Mouse (Mus musculus): ENCODE results near the gene Sh3rf1. TPM values are rescaled to one million over a fixed set of nuclear protein-coding genes. Genes with fewer than 3 reads are reported as not detected.

Sh3rf1 gene
- polyA plus RNA-seq, 1 experiment from 2014 or later, result 38.4 TPM

DNA sequence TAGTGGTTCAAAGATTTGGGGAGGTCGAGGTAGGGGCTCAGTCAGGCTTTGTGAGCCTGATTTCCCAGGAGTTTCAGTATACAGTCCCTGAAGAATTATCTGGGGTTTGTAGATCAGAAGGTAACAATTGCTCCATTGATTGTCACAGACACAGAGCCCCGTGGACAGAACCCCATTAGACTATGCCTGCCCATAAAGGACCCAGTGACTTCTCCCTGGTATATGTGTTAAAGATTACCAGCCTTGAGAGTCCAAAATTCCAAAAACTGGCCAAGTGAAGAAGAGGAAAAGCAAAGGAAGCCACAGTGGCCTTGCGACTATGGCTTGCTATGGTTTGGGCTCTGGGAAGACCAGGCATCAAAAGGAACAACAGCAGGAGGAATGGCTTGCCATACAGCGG lies 136.7 kb downstream of the Sh3rf1 start:
- Histone ChIP-seq H3K4me3 (replicated peaks; ENCODE audit: low read depth, low read length) (no peak overlapping the region), H3K9ac (replicated peaks; ENCODE audit: low read length) (no peak overlapping the region), H3K36me3 (ENCODE audit: control insufficient read depth, insufficient read depth, low read length) (peaks cover 12% of the 10 kb centered on the region; the same call in 1 of the 2 replicates), H3K27ac (replicated peaks; ENCODE audit: low read depth, low read length) (no peak overlapping the region), H3K27me3 (ENCODE audit: control insufficient read depth, insufficient read depth, low read length) (no peaks in the 10 kb centered on the region), H3K4me1 (ENCODE audit: control insufficient read depth, insufficient read depth, low read length) (peaks cover 12% of the 10 kb centered on the region), H3K4me2 (ENCODE audit: low read length) (no peak overlapping the region), H3K9me3 (ENCODE audit: control insufficient read depth, low read length) (no peaks in the 10 kb centered on the region)
- DNase-seq (no peak), ATAC-seq (ENCODE audit: low FRiP score, low TSS enrichment) (no peak)
- WGBS, result 74% methylated on average over 4 of the region's 4 CpGs

DNA sequence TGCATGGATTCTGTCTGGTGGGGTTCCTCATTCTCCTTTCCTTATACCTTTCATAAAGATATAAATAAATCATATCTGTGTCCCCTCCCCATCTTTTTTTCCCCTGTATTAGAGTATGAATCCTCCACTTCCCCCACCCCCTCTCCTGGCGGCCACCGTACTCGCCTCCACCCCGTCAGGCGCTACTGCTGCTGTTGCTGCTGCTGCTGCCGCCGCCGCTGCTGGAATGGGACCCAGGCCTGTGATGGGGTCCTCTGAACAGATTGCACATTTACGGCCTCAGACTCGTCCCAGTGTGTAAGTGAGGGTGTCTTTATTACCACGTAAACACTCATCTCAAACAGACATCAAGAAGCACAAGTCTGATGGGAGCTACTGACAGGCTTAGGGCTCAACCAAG lies 137.8 kb downstream of the Sh3rf1 start:
- Histone ChIP-seq H3K27me3 (ENCODE audit: control insufficient read depth, insufficient read depth, low read length) (no peaks in the 10 kb centered on the region), H3K4me2 (ENCODE audit: low read length) (no peak overlapping the region), H3K9me3 (ENCODE audit: control insufficient read depth, low read length) (no peaks in the 10 kb centered on the region), H3K36me3 (ENCODE audit: control insufficient read depth, insufficient read depth, low read length) (peaks cover 12% of the 10 kb centered on the region; the same call in 1 of the 2 replicates), H3K4me1 (ENCODE audit: control insufficient read depth, insufficient read depth, low read length) (peaks cover 12% of the 10 kb centered on the region), H3K9ac (replicated peaks; ENCODE audit: low read length) (no peak overlapping the region), H3K27ac (replicated peaks; ENCODE audit: low read depth, low read length) (no peak overlapping the region), H3K4me3 (replicated peaks; ENCODE audit: low read depth, low read length) (no peak overlapping the region)
- no peak for DNase-seq
- WGBS, result 94% methylated on average over 11 of the region's 11 CpGs
- ATAC-seq (ENCODE audit: low FRiP score, low TSS enrichment), result no peak

DNA sequence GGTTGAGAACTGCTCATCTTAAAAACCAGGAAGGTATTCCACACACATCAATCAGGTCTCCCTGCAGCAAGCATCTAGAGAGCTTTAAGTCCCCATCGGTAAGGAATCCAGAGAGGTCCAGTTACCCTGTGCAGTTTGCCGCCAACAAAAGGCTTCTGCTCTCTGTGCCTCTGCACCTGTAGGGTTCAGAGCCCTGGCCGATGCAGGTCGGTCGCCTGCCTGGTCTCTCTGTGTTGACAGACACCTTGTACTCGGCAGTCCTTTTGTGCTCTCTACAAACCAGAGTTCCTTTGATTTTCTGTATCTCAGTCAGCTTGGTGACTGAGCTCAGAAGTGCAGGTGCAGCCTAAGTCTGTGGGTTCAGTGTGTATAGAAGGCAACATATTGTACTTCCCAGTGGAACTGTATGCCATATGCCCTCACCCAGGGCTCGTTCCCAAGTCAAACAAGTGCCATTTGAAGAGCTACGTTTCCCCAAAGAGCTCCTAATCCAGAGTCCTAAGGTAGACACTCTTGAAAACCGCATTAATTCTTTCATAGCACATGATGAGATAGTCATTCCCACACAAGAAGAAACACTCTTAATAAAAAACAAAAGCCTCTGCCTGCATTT lies 138.7 kb downstream of the Sh3rf1 start:
- Histone ChIP-seq H3K36me3 (ENCODE audit: control insufficient read depth, insufficient read depth, low read length) (peaks cover 15% of the 10 kb centered on the region; the same call in 1 of the 2 replicates), H3K27me3 (ENCODE audit: control insufficient read depth, insufficient read depth, low read length) (no peaks in the 10 kb centered on the region), H3K4me1 (ENCODE audit: control insufficient read depth, insufficient read depth, low read length) (peaks cover 12% of the 10 kb centered on the region), H3K4me2 (ENCODE audit: low read length) (no peak overlapping the region), H3K4me3 (replicated peaks; ENCODE audit: low read depth, low read length) (no peak overlapping the region), H3K27ac (replicated peaks; ENCODE audit: low read depth, low read length) (no peak overlapping the region), H3K9me3 (ENCODE audit: control insufficient read depth, low read length) (no peaks in the 10 kb centered on the region), H3K9ac (replicated peaks; ENCODE audit: low read length) (no peak overlapping the region)
- no peak for DNase-seq
- no peak for ATAC-seq (ENCODE audit: low FRiP score, low TSS enrichment)
- 84% methylated on average over 9 of the region's 9 CpGs for WGBS

DNA sequence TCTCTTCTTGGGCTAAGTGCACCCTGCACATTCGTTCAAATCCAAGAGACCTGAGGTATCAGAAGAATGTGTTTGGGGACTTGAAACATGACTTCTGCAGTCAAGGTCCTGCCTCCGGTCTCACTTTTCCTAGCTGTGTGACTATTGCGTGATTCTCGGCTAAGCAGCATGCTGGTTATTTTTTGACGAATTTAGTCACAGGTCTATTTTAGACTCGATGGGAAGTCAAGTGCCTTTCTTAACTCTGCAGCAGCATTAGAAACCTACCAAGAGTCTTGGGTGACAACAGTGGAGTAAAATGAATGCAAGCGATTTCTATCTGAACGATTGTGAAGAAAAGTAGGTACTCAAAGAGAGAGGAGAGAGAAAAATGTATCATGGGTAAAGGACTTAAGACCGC lies 149.6 kb downstream of the Sh3rf1 start:
- no peak overlapping the region for H3K9ac ChIP-seq (replicated peaks; ENCODE audit: low read length)
- H3K4me2 ChIP-seq (ENCODE audit: low read length), result no peak overlapping the region
- no peak overlapping the region for H3K4me3 ChIP-seq (replicated peaks; ENCODE audit: low read depth, low read length)
- 92% methylated on average over 9 of the region's 9 CpGs for WGBS
- DNase-seq (no peak), ATAC-seq (ENCODE audit: low FRiP score, low TSS enrichment) (no peak)
- peaks cover under 1% of the 10 kb centered on the region; the same call in 1 of the 2 replicates for H3K4me1 ChIP-seq (ENCODE audit: control insufficient read depth, insufficient read depth, low read length)
- no peaks in the 10 kb centered on the region for H3K9me3 ChIP-seq (ENCODE audit: control insufficient read depth, low read length)
- H3K36me3 ChIP-seq (ENCODE audit: control insufficient read depth, insufficient read depth, low read length), result peaks cover 10% of the 10 kb centered on the region
- no peaks in the 10 kb centered on the region for H3K27me3 ChIP-seq (ENCODE audit: control insufficient read depth, insufficient read depth, low read length)
- H3K27ac ChIP-seq (replicated peaks; ENCODE audit: low read depth, low read length), result no peak overlapping the region

DNA sequence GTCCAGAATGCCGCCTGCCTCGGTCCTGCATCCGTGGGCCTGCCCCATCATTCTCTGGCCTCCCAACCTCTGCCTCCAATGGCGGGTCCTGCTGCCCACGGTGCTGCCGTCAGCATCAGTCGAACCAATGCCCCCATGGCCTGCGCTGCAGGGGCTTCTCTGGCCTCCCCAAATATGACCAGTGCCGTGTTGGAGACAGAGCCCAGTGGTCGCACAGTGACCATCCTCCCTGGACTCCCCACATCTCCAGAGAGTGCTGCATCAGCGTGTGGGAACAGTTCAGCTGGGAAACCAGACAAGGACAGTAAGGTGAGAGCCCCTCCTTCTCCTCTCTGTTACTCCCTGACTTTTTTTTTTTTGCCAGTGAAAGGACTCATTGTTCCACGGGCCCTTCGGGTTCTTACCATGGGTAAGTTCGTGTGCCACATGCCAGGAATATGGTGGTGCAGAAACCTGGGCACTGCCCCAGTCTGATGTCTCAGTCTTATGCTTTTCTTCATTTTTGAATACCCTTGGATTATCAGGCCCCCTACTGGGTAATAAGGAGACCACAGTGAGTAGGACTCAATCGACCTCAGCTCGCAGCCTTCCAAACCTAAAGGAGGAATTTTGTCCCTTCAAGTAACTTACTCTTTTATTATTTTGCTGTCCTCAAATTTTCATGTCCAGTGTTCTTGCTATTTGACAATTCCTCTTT lies 150.5 kb downstream of the Sh3rf1 start:
- Histone ChIP-seq H3K27me3 (ENCODE audit: control insufficient read depth, insufficient read depth, low read length) (no peaks in the 10 kb centered on the region), H3K4me1 (ENCODE audit: control insufficient read depth, insufficient read depth, low read length) (peaks cover 8% of the 10 kb centered on the region), H3K9me3 (ENCODE audit: control insufficient read depth, low read length) (no peaks in the 10 kb centered on the region), H3K4me3 (replicated peaks; ENCODE audit: low read depth, low read length) (no peak overlapping the region), H3K27ac (replicated peaks; ENCODE audit: low read depth, low read length) (no peak overlapping the region), H3K9ac (replicated peaks; ENCODE audit: low read length) (no peak overlapping the region), H3K36me3 (ENCODE audit: control insufficient read depth, insufficient read depth, low read length) (peaks cover 10% of the 10 kb centered on the region), H3K4me2 (ENCODE audit: low read length) (no peak overlapping the region)
- peak; percentile 31; the same call in 1 of the 2 replicates for ATAC-seq (ENCODE audit: low FRiP score, low TSS enrichment)
- peak; percentile 43 for DNase-seq
- 85% methylated on average over 16 of the region's 16 CpGs for WGBS

DNA sequence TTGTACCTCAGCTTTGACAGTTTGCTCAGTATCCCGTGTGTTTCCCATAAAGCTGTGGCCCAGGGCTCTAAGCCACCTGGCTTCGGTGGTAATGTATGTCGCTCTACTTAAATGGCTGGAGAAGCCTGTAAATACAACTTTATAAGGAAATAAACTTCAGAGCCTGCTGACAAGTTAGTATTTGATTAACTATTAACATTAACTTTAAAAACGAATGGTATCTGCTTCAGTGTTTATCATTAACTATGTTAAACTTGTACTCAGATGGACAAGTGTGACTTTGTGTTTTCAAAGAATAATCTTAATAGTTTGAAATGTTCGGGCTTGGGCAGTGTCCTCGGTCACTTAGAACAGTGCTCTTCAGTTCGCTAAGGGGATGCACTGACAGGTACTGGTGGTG lies 151.5 kb downstream of the Sh3rf1 start:
- no peak overlapping the region for H3K27ac ChIP-seq (replicated peaks; ENCODE audit: low read depth, low read length)
- H3K27me3 ChIP-seq (ENCODE audit: control insufficient read depth, insufficient read depth, low read length), result no peaks in the 10 kb centered on the region
- peaks cover 10% of the 10 kb centered on the region for H3K4me1 ChIP-seq (ENCODE audit: control insufficient read depth, insufficient read depth, low read length)
- H3K4me2 ChIP-seq (ENCODE audit: low read length), result no peak overlapping the region
- WGBS, result 96% methylated on average over 7 of the region's 7 CpGs
- H3K9me3 ChIP-seq (ENCODE audit: control insufficient read depth, low read length), result no peaks in the 10 kb centered on the region
- H3K9ac ChIP-seq (replicated peaks; ENCODE audit: low read length), result no peak overlapping the region
- peaks cover 10% of the 10 kb centered on the region for H3K36me3 ChIP-seq (ENCODE audit: control insufficient read depth, insufficient read depth, low read length)
- H3K4me3 ChIP-seq (replicated peaks; ENCODE audit: low read depth, low read length), result no peak overlapping the region
- DNase-seq (no peak), ATAC-seq (ENCODE audit: low FRiP score, low TSS enrichment) (no peak)

DNA sequence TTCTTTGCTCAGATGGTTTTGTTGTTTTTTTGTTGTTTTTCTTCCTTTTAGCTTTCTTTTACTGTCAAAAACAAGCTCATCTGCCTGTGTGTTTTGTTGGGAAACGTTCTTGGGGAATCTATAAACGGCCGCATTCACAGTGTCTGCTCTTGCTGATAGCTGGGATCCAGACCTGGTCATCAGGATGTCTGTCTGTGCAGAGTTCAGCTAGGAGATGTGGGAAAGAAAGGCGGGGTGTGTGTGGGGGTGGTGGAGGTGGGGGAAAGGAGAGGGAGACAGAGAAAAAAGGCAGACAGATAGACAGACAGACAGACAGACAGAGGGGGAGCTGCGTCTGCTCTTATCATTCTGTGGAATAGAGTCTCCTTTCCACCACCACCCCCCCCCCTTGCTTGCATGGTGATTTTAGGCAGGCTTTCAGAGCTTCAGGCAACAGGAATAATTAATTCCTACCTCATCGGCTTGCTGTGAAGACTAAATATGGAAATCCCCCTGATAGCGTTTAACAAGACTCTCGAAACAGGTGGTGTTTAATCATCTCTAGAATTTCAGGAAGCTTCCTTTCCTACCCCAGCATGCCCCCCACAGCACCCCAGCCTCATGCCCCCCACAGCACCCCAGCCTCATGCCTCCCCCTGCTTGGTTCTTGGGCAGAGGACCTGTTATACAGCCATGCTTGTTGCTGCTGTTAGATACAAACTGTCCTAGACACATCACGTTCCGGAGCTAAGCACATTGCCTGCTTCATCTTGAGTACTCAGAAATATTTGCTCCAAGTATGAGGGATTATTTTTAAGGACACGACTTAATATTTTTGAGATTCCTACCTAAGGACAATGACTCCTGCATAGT lies 155.4 kb downstream of the Sh3rf1 start:
- peak overlapping the region; percentile 60 for H3K27ac ChIP-seq (replicated peaks; ENCODE audit: low read depth, low read length)
- 38% methylated on average over 11 of the region's 11 CpGs for WGBS
- peak; percentile 76 for DNase-seq

DNA sequence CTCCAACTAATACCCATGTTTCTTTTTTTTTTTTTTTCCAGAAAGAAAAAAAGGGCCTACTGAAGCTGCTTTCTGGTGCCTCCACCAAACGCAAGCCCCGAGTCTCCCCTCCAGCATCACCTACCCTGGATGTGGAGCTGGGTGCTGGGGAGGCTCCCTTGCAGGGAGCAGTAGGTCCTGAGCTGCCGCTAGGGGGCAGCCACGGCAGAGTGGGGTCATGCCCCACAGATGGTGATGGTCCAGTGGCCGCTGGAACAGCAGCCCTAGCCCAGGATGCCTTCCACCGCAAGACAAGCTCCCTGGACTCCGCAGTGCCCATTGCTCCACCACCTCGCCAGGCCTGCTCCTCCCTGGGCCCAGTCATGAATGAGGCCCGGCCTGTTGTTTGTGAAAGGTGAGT lies 160.9 kb downstream of the Sh3rf1 start:
- H3K27ac ChIP-seq (replicated peaks; ENCODE audit: low read depth, low read length), result no peak overlapping the region
- no peak for DNase-seq
- ATAC-seq (ENCODE audit: low FRiP score, low TSS enrichment), result no peak
- peaks cover 16% of the 10 kb centered on the region for H3K36me3 ChIP-seq (ENCODE audit: control insufficient read depth, insufficient read depth, low read length)
- no peak overlapping the region for H3K4me3 ChIP-seq (replicated peaks; ENCODE audit: low read depth, low read length)
- no peak overlapping the region for H3K9ac ChIP-seq (replicated peaks; ENCODE audit: low read length)
- no peak overlapping the region for H3K4me2 ChIP-seq (ENCODE audit: low read length)
- no peaks in the 10 kb centered on the region for H3K9me3 ChIP-seq (ENCODE audit: control insufficient read depth, low read length)
- 76% methylated on average over 9 of the region's 9 CpGs for WGBS
- H3K4me1 ChIP-seq (ENCODE audit: control insufficient read depth, insufficient read depth, low read length), result peaks cover 30% of the 10 kb centered on the region
- H3K27me3 ChIP-seq (ENCODE audit: control insufficient read depth, insufficient read depth, low read length), result no peaks in the 10 kb centered on the region

More for the DNA sequence above, 155.4 kb downstream of the Sh3rf1 start:
- H3K9ac ChIP-seq (replicated peaks; ENCODE audit: low read length), result peak overlapping the region; percentile 7; the same call in 1 of the 2 replicates
- H3K4me3 ChIP-seq (replicated peaks; ENCODE audit: low read depth, low read length), result no peak overlapping the region
- H3K27me3 ChIP-seq (ENCODE audit: control insufficient read depth, insufficient read depth, low read length), result no peaks in the 10 kb centered on the region
- ATAC-seq (ENCODE audit: low FRiP score, low TSS enrichment), result peak; percentile 66; the same call in 1 of the 2 replicates
- no peak overlapping the region for H3K4me2 ChIP-seq (ENCODE audit: low read length)
- peaks cover 7% of the 10 kb centered on the region for H3K36me3 ChIP-seq (ENCODE audit: control insufficient read depth, insufficient read depth, low read length)
- H3K4me1 ChIP-seq (ENCODE audit: control insufficient read depth, insufficient read depth, low read length), result peaks cover 10% of the 10 kb centered on the region
- no peaks in the 10 kb centered on the region for H3K9me3 ChIP-seq (ENCODE audit: control insufficient read depth, low read length)
